Mouse (Mus musculus) heart, embryonic 16.5 days (tissue): ENCODE measurements at regions not wholly inside any gene's neighbourhood (a gene's known extent, or its start where the extent isn't known, plus 50 kb on each side); places are given as distances from the start of the nearest gene placed in this dataset.

Experiments used
- ATAC-seq: fragments of 200-750 bp; cut with Nextera tagmentation; replicated peaks from 2 replicates; pipeline ENCODE4 v1.8.0; 2017; ENCODE audit warnings: moderate number of reproducible peaks; ENCODE audit not compliant: insufficient read depth, low FRiP score; ENCODE audit errors: extremely low read depth
- H3K27ac ChIP-seq: fragments of 300-500 bp; sonication (generic); 2 replicates; pipeline ENCODE4 v1.5.1; 2014; ENCODE audit warnings: mild to moderate bottlenecking, low read length, control low read depth, moderate library complexity
- H3K27me3 ChIP-seq: fragments of 300-500 bp; sonication (generic); 2 replicates; pipeline ENCODE4 v1.6.1; 2014; ENCODE audit warnings: low read length, mixed read lengths; ENCODE audit not compliant: control insufficient read depth, insufficient read depth
- H3K36me3 ChIP-seq: fragments of 300-500 bp; sonication (generic); 2 replicates; pipeline ENCODE4 v1.6.1; 2014; ENCODE audit not compliant: control insufficient read depth, insufficient read depth
- H3K4me1 ChIP-seq: fragments of 300-500 bp; sonication (generic); 2 replicates; pipeline ENCODE4 v1.6.1; 2014; ENCODE audit warnings: low read length, mixed read lengths; ENCODE audit not compliant: control insufficient read depth, insufficient read depth
- H3K4me2 ChIP-seq: fragments of 300-500 bp; sonication (generic); 2 replicates; pipeline ENCODE4 v1.6.1; 2014; ENCODE audit warnings: low read depth, mild to moderate bottlenecking, control low read depth, low read length
- H3K4me3 ChIP-seq: fragments of 300-500 bp; sonication (generic); 2 replicates; pipeline ENCODE4 v1.5.1; 2014; ENCODE audit warnings: mild to moderate bottlenecking, control low read depth, low read length
- H3K9ac ChIP-seq: fragments of 300-500 bp; sonication (generic); 2 replicates; pipeline ENCODE4 v1.6.1; 2014; ENCODE audit warnings: low read length, control low read depth
- H3K9me3 ChIP-seq: fragments of 300-500 bp; sonication (generic); replicated peaks from 2 replicates; pipeline ENCODE4 v1.6.1; 2016; ENCODE audit warnings: low read length; ENCODE audit not compliant: control insufficient read depth
- WGBS: fragments of 180-500 bp; shearing (Covaris S2); extraction: QIAGEN DNeasy Blood & Tissue Kit; methylation state at CpG from one replicate; pipeline ENCODE4 v1.1.7; 2014; 5-methylcytosine and 5-hydroxymethylcytosine counted together

GRCm38 (mm10) chr15:92903821-92904220 lies 371.2 kb downstream of the Gxylt1 start:
- Histone ChIP-seq H3K27me3 (no peaks in the 10 kb centered on the region), H3K4me3 (no peak overlapping the region), H3K36me3 (no peaks in the 10 kb centered on the region), H3K27ac (no peak overlapping the region), H3K9ac (no peak overlapping the region), H3K9me3 (no peaks in the 10 kb centered on the region), H3K4me2 (no peak overlapping the region), H3K4me1 (no peaks in the 10 kb centered on the region)
- WGBS, result 70% methylated on average over 8 of the region's 8 CpGs
- no peak for ATAC-seq

GRCm38 (mm10) chr15:92897277-92897676 lies 377.7 kb downstream of the Gxylt1 start:
- H3K27me3 ChIP-seq, result no peaks in the 10 kb centered on the region
- 83% methylated on average over 7 of the region's 7 CpGs for WGBS
- H3K27ac ChIP-seq, result no peak overlapping the region
- no peaks in the 10 kb centered on the region for H3K4me1 ChIP-seq
- ATAC-seq, result no peak
- H3K9ac ChIP-seq, result no peak overlapping the region
- no peak overlapping the region for H3K4me3 ChIP-seq
- no peaks in the 10 kb centered on the region for H3K36me3 ChIP-seq
- no peak overlapping the region for H3K4me2 ChIP-seq
- no peaks in the 10 kb centered on the region for H3K9me3 ChIP-seq

- no peaks in the 10 kb centered on the region for H3K4me1 ChIP-seq
These were observed 379.1 kb downstream of the Gxylt1 start for GRCm38 (mm10) chr15:92895836-92896235.

GRCm38 (mm10) chr15:92876438-92876837 lies 398.5 kb downstream of the Gxylt1 start:
- 51% methylated on average over 5 of the region's 5 CpGs for WGBS
- ATAC-seq, result no peak
- Histone ChIP-seq H3K27me3 (no peaks in the 10 kb centered on the region), H3K36me3 (no peaks in the 10 kb centered on the region), H3K4me3 (no peak overlapping the region), H3K27ac (no peak overlapping the region), H3K4me1 (no peaks in the 10 kb centered on the region), H3K9me3 (no peaks in the 10 kb centered on the region), H3K4me2 (no peak overlapping the region), H3K9ac (no peak overlapping the region)

More at GRCm38 (mm10) chr15:92895836-92896235, 379.1 kb downstream of the Gxylt1 start:
- H3K36me3 ChIP-seq, result no peaks in the 10 kb centered on the region
- no peak overlapping the region for H3K4me2 ChIP-seq
- H3K9me3 ChIP-seq, result no peaks in the 10 kb centered on the region
- H3K4me3 ChIP-seq, result no peak overlapping the region
- no peaks in the 10 kb centered on the region for H3K27me3 ChIP-seq
- H3K27ac ChIP-seq, result no peak overlapping the region
- 66% methylated on average over 4 of the region's 4 CpGs for WGBS
- H3K9ac ChIP-seq, result no peak overlapping the region
- no peak for ATAC-seq

DNA sequence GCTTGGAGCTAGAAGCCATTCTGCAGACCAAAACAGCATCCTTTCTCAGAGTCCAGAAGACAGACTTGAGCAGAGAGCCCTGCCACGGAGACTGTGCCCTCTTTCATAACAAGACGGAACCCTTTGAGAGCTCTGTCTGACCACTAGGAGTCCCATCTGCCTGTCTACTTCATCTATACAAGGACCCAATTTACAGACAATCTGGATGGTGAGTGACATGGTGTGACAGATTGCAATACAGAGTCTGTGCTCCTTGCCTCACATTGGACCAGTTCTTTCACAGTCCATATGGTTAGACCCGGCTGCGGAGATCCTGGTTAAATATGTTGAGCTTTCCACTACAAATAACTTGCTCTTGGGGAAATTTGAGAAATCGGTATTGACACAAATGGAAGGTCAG lies 410.9 kb downstream of the Gxylt1 start:
- H3K9me3 ChIP-seq, result no peaks in the 10 kb centered on the region
- 83% methylated on average over 5 of the region's 5 CpGs for WGBS
- H3K36me3 ChIP-seq, result no peaks in the 10 kb centered on the region
- no peak overlapping the region for H3K4me2 ChIP-seq
- no peaks in the 10 kb centered on the region for H3K4me1 ChIP-seq
- no peaks in the 10 kb centered on the region for H3K27me3 ChIP-seq
- no peak overlapping the region for H3K27ac ChIP-seq
- H3K9ac ChIP-seq, result no peak overlapping the region
- H3K4me3 ChIP-seq, result no peak overlapping the region
- ATAC-seq, result no peak

- no peak for ATAC-seq
- Histone ChIP-seq H3K4me2 (no peak overlapping the region), H3K27ac (no peak overlapping the region), H3K36me3 (no peaks in the 10 kb centered on the region), H3K27me3 (no peaks in the 10 kb centered on the region), H3K4me3 (no peak overlapping the region), H3K9me3 (no peaks in the 10 kb centered on the region), H3K9ac (no peak overlapping the region), H3K4me1 (no peaks in the 10 kb centered on the region)
- 62% methylated on average over 5 of the region's 5 CpGs for WGBS
These were observed 424.1 kb downstream of the Gxylt1 start for GRCm38 (mm10) chr15:92850854-92851253.

DNA sequence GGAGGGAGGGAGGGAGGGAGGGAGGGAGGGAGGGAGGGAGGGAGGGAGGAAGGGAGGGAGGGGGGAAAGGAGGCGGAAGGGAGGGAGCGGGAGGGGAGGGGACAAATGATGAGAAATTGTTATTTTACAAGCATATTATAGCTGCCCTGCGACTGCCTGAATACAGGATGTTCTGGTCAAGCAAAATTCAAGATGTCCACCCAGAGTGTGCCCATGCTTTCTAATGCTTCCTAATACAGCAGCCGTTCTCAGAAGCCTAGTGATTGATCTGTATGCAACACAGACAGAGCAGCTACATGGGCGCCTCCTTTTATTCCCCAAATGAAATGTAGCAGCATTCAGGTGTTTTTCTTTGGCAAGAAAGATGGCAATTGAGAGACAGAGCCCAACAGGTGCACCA lies 434.9 kb downstream of the Gxylt1 start:
- Histone ChIP-seq H3K9me3 (no peaks in the 10 kb centered on the region), H3K36me3 (no peaks in the 10 kb centered on the region), H3K4me3 (no peak overlapping the region), H3K27ac (no peak overlapping the region), H3K4me1 (no peaks in the 10 kb centered on the region), H3K4me2 (no peak overlapping the region), H3K27me3 (no peaks in the 10 kb centered on the region), H3K9ac (no peak overlapping the region)
- 74% methylated on average over 5 of the region's 5 CpGs for WGBS
- no peak for ATAC-seq

GRCm38 (mm10) chr15:92839611-92840010 lies 435.4 kb downstream of the Gxylt1 start:
- no peaks in the 10 kb centered on the region for H3K4me1 ChIP-seq
- 69% methylated on average over 4 of the region's 4 CpGs for WGBS
- H3K27ac ChIP-seq, result no peak overlapping the region
- no peaks in the 10 kb centered on the region for H3K9me3 ChIP-seq
- no peak overlapping the region for H3K4me2 ChIP-seq
- H3K9ac ChIP-seq, result no peak overlapping the region
- no peaks in the 10 kb centered on the region for H3K27me3 ChIP-seq
- H3K36me3 ChIP-seq, result no peaks in the 10 kb centered on the region
- H3K4me3 ChIP-seq, result no peak overlapping the region
- no peak for ATAC-seq

DNA sequence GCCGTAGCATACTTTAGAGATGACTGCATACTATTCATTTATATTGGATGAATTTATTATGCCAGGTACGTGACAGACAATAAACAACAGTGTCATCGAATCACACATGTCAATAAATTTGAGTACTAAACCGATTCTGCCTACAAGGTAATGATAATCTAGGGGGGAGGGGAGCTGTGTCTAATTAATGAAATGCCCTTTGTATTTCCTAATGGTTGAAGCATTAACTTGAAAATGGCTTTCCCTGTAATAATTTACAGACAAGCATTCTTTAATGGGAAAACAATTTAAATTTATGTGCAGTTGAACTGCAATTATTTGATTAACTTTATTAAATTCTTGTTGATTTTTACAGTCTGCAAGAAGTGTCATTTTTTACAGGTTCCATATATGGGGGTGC lies 429.5 kb downstream of the Pdzrn4 start:
- no peak overlapping the region for H3K4me3 ChIP-seq
- ATAC-seq, result no peak
- no peak overlapping the region for H3K4me2 ChIP-seq
- H3K4me1 ChIP-seq, result no peaks in the 10 kb centered on the region
- no peaks in the 10 kb centered on the region for H3K27me3 ChIP-seq
- no peaks in the 10 kb centered on the region for H3K9me3 ChIP-seq
- H3K36me3 ChIP-seq, result no peaks in the 10 kb centered on the region
- no peak overlapping the region for H3K9ac ChIP-seq
- no peak overlapping the region for H3K27ac ChIP-seq
- 82% methylated on average over 4 of the region's 4 CpGs for WGBS
